Mouse (Mus musculus) midbrain, embryonic 11.5 days (tissue): ENCODE measurements around the gene Acpp. TPM values are rescaled to one million over a fixed set of nuclear protein-coding genes. Genes with fewer than 3 reads are reported as not detected.
"Not testable (repeated sequence)": the region's sequence is repeated elsewhere in the genome, so short reads cannot be mapped to it uniquely, and the experiment has no call there.

Experiments used
- ATAC-seq: fragments of 200-750 bp; cut with Nextera tagmentation; 2 replicates; pipeline ENCODE4 v1.8.0; 2017; ENCODE audit warnings: moderate TSS enrichment, moderate library complexity; ENCODE audit not compliant: low FRiP score
- DNase-seq: peaks from one replicate; pipeline ENCODE4 v3.0.0; 2015; ENCODE audit warnings: low spot score; ENCODE audit errors: missing footprints
- H3K27ac ChIP-seq: fragments of 300-500 bp; sonication (generic); 2 replicates; pipeline ENCODE4 v1.5.1; 2014; ENCODE audit warnings: low read depth, low read length
- H3K27me3 ChIP-seq: fragments of 300-500 bp; sonication (generic); 2 replicates; pipeline ENCODE4 v1.6.1; 2014; ENCODE audit warnings: mild to moderate bottlenecking, low read length, moderate library complexity, mixed read lengths; ENCODE audit not compliant: control insufficient read depth, insufficient read depth
- H3K36me3 ChIP-seq: fragments of 300-500 bp; sonication (generic); 2 replicates; pipeline ENCODE4 v1.6.1; 2014; ENCODE audit warnings: mild to moderate bottlenecking, low read length, moderate library complexity, mixed read lengths; ENCODE audit not compliant: control insufficient read depth, insufficient read depth
- H3K4me1 ChIP-seq: fragments of 300-500 bp; sonication (generic); 2 replicates; pipeline ENCODE4 v1.6.1; 2014; ENCODE audit warnings: low read length; ENCODE audit not compliant: control insufficient read depth, insufficient read depth
- H3K4me2 ChIP-seq: fragments of 300-500 bp; sonication (generic); 2 replicates; pipeline ENCODE4 v1.6.1; 2014; ENCODE audit warnings: mild to moderate bottlenecking, moderate library complexity
- H3K4me3 ChIP-seq: fragments of 300-500 bp; sonication (generic); 2 replicates; pipeline ENCODE4 v1.5.1; 2014; ENCODE audit warnings: low read depth, low read length
- H3K9ac ChIP-seq: fragments of 300-500 bp; sonication (generic); 2 replicates; pipeline ENCODE4 v1.6.1; 2014; ENCODE audit warnings: low read length
- H3K9me3 ChIP-seq: fragments of 300-500 bp; sonication (generic); 2 replicates; pipeline ENCODE4 v1.6.1; 2016; ENCODE audit warnings: low read length; ENCODE audit not compliant: control insufficient read depth
- WGBS: fragments of 180-500 bp; shearing (Covaris S2); extraction: QIAGEN DNeasy Blood & Tissue Kit; methylation state at CpG from one replicate; pipeline ENCODE4 v1.1.7; 2014; 5-methylcytosine and 5-hydroxymethylcytosine counted together
- polyA plus RNA-seq: library from polyadenylated mRNA; unstranded; fragments of >200 nt; fragmentation: Nextera tagmentation; extraction: Ambion mirVana; gene quantifications from 2 replicates; pipeline ENCODE4 v1.2.1, GENCODE M21; 2014

The Acpp gene
- polyA plus RNA-seq, result 0.11 TPM in 1 of 2 replicates, not detected in the other

- H3K9ac ChIP-seq, result no peak within 1 kb of the TSS
- no peak within 1 kb of the TSS for H3K4me3 ChIP-seq
- WGBS, result 28% methylated on average over 18 of the region's 18 CpGs
Measured at GRCm38 (mm10) chr9:104337183-104337931, at the start of gene Acpp. Acpp (minus strand) TSS chr9:104337748.

DNA sequence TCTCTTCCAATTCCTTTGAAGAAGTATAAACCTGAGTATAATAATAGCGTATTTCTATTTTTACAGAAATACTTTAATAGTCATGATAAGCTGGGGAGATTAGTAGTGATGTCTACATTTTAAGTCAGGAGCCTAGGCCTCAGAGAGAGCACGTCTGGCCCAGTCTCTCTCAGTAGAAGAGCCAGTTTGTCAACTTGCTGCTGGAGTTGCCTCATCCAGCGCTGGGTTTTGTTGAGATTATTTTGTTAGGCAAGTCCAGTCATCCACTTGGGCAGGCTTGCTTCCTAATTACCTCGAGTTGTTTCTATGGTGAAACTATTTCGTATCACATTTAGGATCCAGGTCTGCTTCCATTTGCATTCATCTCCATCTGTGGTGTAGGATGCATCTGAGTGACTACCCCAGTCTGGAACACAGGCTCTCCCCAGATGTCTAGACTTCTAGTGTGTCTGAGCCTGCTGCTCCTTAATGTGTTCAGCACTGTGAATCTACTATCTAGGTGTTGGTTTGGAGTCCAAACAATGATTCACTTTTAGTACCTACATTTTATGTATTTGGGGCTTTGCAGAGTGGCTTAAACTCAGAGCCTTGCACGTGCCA is 45.1 kb upstream of the Acpp start:
- WGBS, result 87% methylated on average over 6 of the region's 6 CpGs
- no peaks in the 10 kb centered on the region for H3K36me3 ChIP-seq
- no peak overlapping the region for H3K9ac ChIP-seq
- DNase-seq, result no peak
- no peak for ATAC-seq
- no peaks in the 10 kb centered on the region for H3K9me3 ChIP-seq
- H3K4me3 ChIP-seq, result no peak overlapping the region
- no peaks in the 10 kb centered on the region for H3K27me3 ChIP-seq
- no peak overlapping the region for H3K4me2 ChIP-seq
- no peaks in the 10 kb centered on the region for H3K4me1 ChIP-seq
- no peak overlapping the region for H3K27ac ChIP-seq

More at GRCm38 (mm10) chr9:104337183-104337931, at the start of gene Acpp:
- Histone ChIP-seq H3K27me3 (no peaks in the 10 kb centered on the region), H3K36me3 (no peaks in the 10 kb centered on the region), H3K4me2 (peak within 1 kb of the TSS; percentile 29), H3K9me3 (no peaks in the 10 kb centered on the region), H3K4me1 (peaks cover 2% of the 10 kb centered on the region; the same call in 1 of the 2 replicates), H3K27ac (no peak within 1 kb of the TSS)
- DNase-seq (peak; percentile 85), ATAC-seq (0 out of 2 replicates have a peak, but pooled peaks have one; percentile 22)

- Histone ChIP-seq H3K9ac (no peak overlapping the region), H3K4me2 (no peak overlapping the region), H3K4me1 (no peaks in the 10 kb centered on the region), H3K27ac (no peak overlapping the region), H3K36me3 (no peaks in the 10 kb centered on the region), H3K27me3 (no peaks in the 10 kb centered on the region), H3K9me3 (no peaks in the 10 kb centered on the region), H3K4me3 (no peak overlapping the region)
- WGBS, result 70% methylated on average over 9 of the region's 9 CpGs
- ATAC-seq (no peak), DNase-seq (peak; percentile 83)
Measured at GRCm38 (mm10) chr9:104379532-104380162, 42.1 kb upstream of the Acpp start.

DNA sequence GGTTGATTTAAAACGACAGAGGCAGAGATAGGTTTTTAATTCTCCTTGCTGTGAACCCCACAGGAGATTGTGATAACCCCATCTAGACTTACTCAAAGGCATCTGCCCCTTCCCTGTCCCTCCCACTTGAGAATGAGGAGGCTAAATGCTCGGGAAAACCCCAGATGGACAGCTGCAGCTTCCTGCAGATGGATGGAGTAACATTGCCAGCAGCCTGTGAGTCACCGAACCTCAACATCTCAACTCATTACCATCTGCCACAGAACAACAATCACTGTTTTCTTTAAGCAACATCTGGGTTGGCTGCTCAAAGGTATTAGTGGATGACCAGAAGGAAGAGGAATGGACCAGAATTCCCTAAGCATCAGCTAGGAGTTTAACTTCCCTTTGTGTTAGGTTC is 38.0 kb upstream of the Acpp start:
- ATAC-seq (no peak), DNase-seq (no peak)
- no peak overlapping the region for H3K4me3 ChIP-seq
- H3K4me2 ChIP-seq, result no peak overlapping the region
- H3K9me3 ChIP-seq, result no peaks in the 10 kb centered on the region
- H3K4me1 ChIP-seq, result no peaks in the 10 kb centered on the region
- H3K36me3 ChIP-seq, result no peaks in the 10 kb centered on the region
- WGBS, result 57% methylated on average over 3 of the region's 3 CpGs
- no peak overlapping the region for H3K27ac ChIP-seq
- no peak overlapping the region for H3K9ac ChIP-seq
- no peaks in the 10 kb centered on the region for H3K27me3 ChIP-seq

GRCm38 (mm10) chr9:104373253-104373652 is 35.7 kb upstream of the Acpp start:
- Histone ChIP-seq H3K9me3 (no peaks in the 10 kb centered on the region), H3K4me3 (no peak overlapping the region), H3K9ac (no peak overlapping the region), H3K27me3 (no peaks in the 10 kb centered on the region), H3K36me3 (no peaks in the 10 kb centered on the region), H3K27ac (no peak overlapping the region), H3K4me2 (no peak overlapping the region), H3K4me1 (no peaks in the 10 kb centered on the region)
- WGBS, result 33% methylated on average over 6 of the region's 6 CpGs
- DNase-seq (no peak), ATAC-seq (no peak)

DNA sequence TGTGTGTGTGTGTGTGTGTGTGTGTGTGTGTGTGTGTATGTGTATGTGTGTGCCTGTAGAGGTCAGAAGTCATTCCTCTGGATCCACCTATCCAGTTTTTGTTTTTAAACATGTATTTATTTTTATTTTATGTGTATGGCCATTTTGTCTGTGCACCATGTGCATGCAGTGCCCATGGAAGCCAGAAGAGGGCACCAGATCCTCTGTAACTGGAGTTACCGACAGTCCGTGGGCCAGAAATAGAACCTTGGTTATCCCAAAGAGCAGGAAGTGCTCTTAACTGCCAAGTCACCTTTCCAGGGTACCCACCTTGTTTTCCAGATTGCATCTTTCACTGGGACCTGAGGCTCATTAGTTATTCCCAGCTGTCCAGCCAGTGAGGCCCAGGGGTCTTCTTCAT is 29.4 kb upstream of the Acpp start:
- no peak overlapping the region for H3K9ac ChIP-seq
- 70% methylated on average over 2 of the region's 2 CpGs for WGBS
- H3K4me1 ChIP-seq, result no peaks in the 10 kb centered on the region
- H3K4me3 ChIP-seq, result no peak overlapping the region
- no peaks in the 10 kb centered on the region for H3K9me3 ChIP-seq
- no peak overlapping the region for H3K4me2 ChIP-seq
- H3K27ac ChIP-seq, result no peak overlapping the region
- ATAC-seq (no peak), DNase-seq (no peak)
- no peaks in the 10 kb centered on the region for H3K27me3 ChIP-seq
- no peaks in the 10 kb centered on the region for H3K36me3 ChIP-seq

DNA sequence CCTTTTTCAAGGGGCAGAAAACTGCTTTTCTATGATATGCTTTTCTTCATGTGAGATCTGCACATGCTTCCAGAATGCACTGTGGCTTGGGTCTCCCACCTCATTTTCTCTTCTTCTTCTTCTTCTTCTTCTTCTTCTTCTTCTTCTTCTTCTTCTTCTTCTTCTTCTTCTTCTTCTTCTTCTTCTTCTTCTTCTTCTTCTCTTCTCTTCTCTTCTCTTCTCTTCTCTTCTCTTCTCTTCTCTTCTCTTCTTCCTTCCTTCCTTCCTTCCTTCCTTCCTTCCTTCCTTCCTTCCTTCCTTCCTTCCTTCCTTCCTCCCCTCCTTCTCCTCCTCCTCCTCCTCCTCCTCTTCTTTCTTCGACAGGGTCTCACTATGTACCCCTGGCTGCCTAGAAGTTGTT is 24.4 kb upstream of the Acpp start:
- H3K4me1 ChIP-seq, H3K9me3 ChIP-seq, H3K27me3 ChIP-seq, ATAC-seq, H3K4me3 ChIP-seq, H3K27ac ChIP-seq, H3K4me2 ChIP-seq, H3K9ac ChIP-seq, DNase-seq, H3K36me3 ChIP-seq: not testable (repeated sequence)
- 67% methylated on average over 1 of the region's 1 CpGs for WGBS

GRCm38 (mm10) chr9:104361073-104361891 is 23.7 kb upstream of the Acpp start:
- no peaks in the 10 kb centered on the region for H3K9me3 ChIP-seq

More at GRCm38 (mm10) chr9:104361073-104361891, 23.7 kb upstream of the Acpp start:
- Histone ChIP-seq H3K4me1 (no peaks in the 10 kb centered on the region), H3K36me3 (no peaks in the 10 kb centered on the region), H3K27ac (no peak overlapping the region), H3K4me3 (no peak overlapping the region), H3K27me3 (no peaks in the 10 kb centered on the region), H3K9ac (no peak overlapping the region), H3K4me2 (no peak overlapping the region)
- no peak for ATAC-seq
- no peak for DNase-seq
- 83% methylated on average over 17 of the region's 17 CpGs for WGBS
